Mouse (Mus musculus) bone marrow macrophage, adult 2 months (primary cell): ENCODE data around the gene Nob1.

Source experiments
- CTCF ChIP-seq: IDR thresholded peaks from 2 replicates; pipeline ENCODE4 v1.5.1; 2012; ENCODE audit warnings: low read depth, mild to moderate bottlenecking, low read length, moderate library complexity
- POLR2A ChIP-seq: IDR thresholded peaks from 2 replicates; pipeline ENCODE4 v1.6.1; 2012; ENCODE audit warnings: mild to moderate bottlenecking, low read depth, low read length, borderline replicate concordance

GRCm38 (mm10) chr8:107403038-107403781 lies 21.6 kb downstream of the Nob1 start, which contains the start of gene Nqo1:
- TF ChIP-seq CTCF (no peak), POLR2A (no peak)
